Mouse (Mus musculus): ENCODE measurements around the gene Krtap10-4.

DNA sequence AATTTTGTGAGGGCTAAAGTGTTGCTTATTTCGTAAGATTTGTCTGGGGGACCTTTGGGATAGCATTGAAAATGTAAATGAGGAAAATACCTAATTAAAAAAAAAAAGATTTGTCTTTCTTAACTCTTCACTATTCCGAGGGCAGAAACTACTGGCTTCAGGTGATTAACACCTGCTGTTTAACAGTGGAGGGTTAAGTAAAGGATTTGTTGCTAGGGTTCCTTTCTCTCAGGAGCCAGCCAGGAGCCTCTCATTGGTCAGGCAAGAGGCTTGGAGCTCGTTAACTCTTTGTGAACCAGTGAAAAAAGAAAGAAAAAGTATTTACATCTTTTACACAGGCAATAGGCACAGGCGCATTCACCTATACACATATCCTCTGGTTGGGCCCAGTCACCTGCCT is 7.7 kb downstream of the Krtap10-4 start:
- TF ChIP-seq CTCF (IDR thresholded peaks at IDR 0.05; ENCODE audit: low read depth), result no peak
- TF ChIP-seq EP300 (optimal IDR thresholded peaks at IDR 0.05), result no peak
